Mouse (Mus musculus) liver, embryonic 12.5 days (tissue): ENCODE data around the gene Slc25a22. TPM values are rescaled to one million over a fixed set of nuclear protein-coding genes. Genes with fewer than 3 reads are reported as not detected.
A peak's percentile ranks its signal among the peaks of the same experiment; 100 is the strongest.

ENCODE experiments used
- ATAC-seq: fragments of 200-750 bp; cut with Nextera tagmentation; 2 replicates; pipeline ENCODE4 v1.8.0; 2017; ENCODE audit warnings: moderate number of reproducible peaks, mild to moderate bottlenecking, moderate library complexity
- H3K27ac ChIP-seq: fragments of 300-500 bp; sonication (generic); 2 replicates; pipeline ENCODE4 v1.5.1; 2016; ENCODE audit warnings: mild to moderate bottlenecking
- H3K27me3 ChIP-seq: fragments of 300-500 bp; sonication (generic); replicated peaks from 2 replicates; pipeline ENCODE4 v1.6.1; 2016; ENCODE audit warnings: mild to moderate bottlenecking, moderate library complexity
- H3K36me3 ChIP-seq: fragments of 300-500 bp; sonication (generic); 2 replicates; pipeline ENCODE4 v1.6.1; 2016; ENCODE audit warnings: mild to moderate bottlenecking, moderate library complexity
- H3K4me1 ChIP-seq: fragments of 300-500 bp; sonication (generic); 2 replicates; pipeline ENCODE4 v1.6.1; 2016
- H3K4me2 ChIP-seq: fragments of 300-500 bp; sonication (generic); 2 replicates; pipeline ENCODE4 v1.6.1; 2016; ENCODE audit warnings: mild to moderate bottlenecking, moderate library complexity
- H3K4me3 ChIP-seq: fragments of 300-500 bp; sonication (generic); 2 replicates; pipeline ENCODE4 v1.5.1; 2016; ENCODE audit warnings: mild to moderate bottlenecking, moderate library complexity
- H3K9ac ChIP-seq: fragments of 300-500 bp; sonication (generic); 2 replicates; pipeline ENCODE4 v1.6.1; 2016; ENCODE audit warnings: mild to moderate bottlenecking, moderate library complexity
- H3K9me3 ChIP-seq: fragments of 300-500 bp; sonication (generic); replicated peaks from 2 replicates; pipeline ENCODE4 v1.6.1; 2016; ENCODE audit warnings: mild to moderate bottlenecking, moderate library complexity
- WGBS: fragments of 180-500 bp; shearing (Covaris S2); methylation state at CpG from one replicate; pipeline ENCODE4 v1.1.7; 2016; ENCODE audit not compliant: insufficient replicate concordance; 5-methylcytosine and 5-hydroxymethylcytosine counted together
- polyA plus RNA-seq: library from polyadenylated mRNA; unstranded; fragments of >200 nt; fragmentation: Nextera tagmentation; extraction: Ambion mirVana; gene quantifications from 2 replicates; pipeline ENCODE4 v1.2.1, GENCODE M21; 2016

Gene Slc25a22
- polyA plus RNA-seq, 1 experiment from 2014 or later, result 27.1 TPM

DNA sequence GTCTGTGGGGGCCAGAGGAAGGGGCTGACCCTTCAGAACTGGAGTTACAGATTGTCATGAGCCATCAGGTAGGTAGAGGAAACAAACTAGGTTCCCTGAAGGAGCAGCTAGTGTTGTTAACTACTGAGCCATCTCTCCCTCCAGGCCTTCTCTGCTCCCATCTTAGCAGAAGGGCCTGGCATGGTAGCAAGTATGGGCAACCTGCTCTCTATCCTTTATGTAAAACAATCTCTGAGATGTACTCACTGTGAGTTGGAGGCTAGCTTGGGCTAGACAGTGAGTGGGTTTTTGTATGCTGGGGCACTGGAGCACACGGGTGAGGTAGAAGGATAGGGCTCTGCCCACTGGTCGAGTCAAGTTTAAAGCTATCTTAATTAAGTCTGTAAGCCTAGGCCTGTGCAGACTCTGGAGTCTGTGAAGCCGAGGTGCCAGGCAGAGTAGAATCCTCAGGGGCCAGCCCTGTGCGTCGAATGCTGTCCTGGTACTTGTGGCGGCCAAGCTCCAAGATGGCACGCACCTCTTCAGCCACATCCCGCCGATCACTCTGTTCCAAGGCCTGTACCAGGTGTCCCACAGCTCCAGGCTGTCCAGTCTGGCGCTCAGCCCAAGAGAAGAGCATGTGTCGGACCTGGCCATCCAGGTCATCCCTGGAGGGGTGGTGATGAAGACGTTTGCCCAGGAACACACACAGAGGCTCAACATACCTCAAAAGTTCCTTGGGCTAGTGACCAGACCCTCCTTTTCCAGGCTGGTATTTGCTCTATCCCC lies 693 bp upstream of the Slc25a22 start:
- H3K36me3 ChIP-seq, result peaks cover 60% of the 10 kb centered on the region
- H3K4me2 ChIP-seq, result no peak overlapping the region
- 89% methylated on average over 12 of the region's 12 CpGs for WGBS
- H3K4me1 ChIP-seq, result peaks cover 81% of the 10 kb centered on the region
- peak overlapping the region; percentile 15 for H3K27ac ChIP-seq
- 0 out of 2 replicates have a peak overlapping the region, but pooled peaks have one; percentile 65 for H3K4me3 ChIP-seq
- no peaks in the 10 kb centered on the region for H3K27me3 ChIP-seq
- ATAC-seq, result no peak
- no peak overlapping the region for H3K9ac ChIP-seq
- no peaks in the 10 kb centered on the region for H3K9me3 ChIP-seq

DNA sequence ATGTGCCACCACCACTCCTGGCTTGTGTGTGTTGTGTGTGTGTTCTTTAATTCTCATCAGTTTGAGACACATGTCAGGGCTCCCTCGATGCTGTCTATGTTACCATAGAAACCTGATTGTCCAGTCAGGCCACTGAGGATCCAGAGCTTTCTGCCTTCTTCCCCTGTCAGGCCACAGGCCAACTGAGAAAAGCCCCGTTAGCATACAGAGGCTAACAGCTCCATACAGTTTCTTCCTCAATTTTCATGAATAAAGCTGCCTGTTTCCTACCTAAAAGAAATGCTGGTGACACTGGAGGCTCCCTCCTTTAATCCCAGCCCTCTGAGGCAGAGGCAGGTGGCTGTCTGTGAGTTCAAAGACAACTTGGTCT lies 1.2 kb downstream of the Slc25a22 start:
- peaks cover 64% of the 10 kb centered on the region for H3K36me3 ChIP-seq
- H3K27ac ChIP-seq, result peak overlapping the region; percentile 71
- H3K4me1 ChIP-seq, result peaks cover 70% of the 10 kb centered on the region
- no peak for ATAC-seq
- H3K9me3 ChIP-seq, result no peaks in the 10 kb centered on the region
- peak overlapping the region; percentile 74 for H3K9ac ChIP-seq
- H3K27me3 ChIP-seq, result no peaks in the 10 kb centered on the region
- 29% methylated on average over 2 of the region's 2 CpGs for WGBS
- peak overlapping the region; percentile 96 for H3K4me2 ChIP-seq
- H3K4me3 ChIP-seq, result peak overlapping the region; percentile 65

DNA sequence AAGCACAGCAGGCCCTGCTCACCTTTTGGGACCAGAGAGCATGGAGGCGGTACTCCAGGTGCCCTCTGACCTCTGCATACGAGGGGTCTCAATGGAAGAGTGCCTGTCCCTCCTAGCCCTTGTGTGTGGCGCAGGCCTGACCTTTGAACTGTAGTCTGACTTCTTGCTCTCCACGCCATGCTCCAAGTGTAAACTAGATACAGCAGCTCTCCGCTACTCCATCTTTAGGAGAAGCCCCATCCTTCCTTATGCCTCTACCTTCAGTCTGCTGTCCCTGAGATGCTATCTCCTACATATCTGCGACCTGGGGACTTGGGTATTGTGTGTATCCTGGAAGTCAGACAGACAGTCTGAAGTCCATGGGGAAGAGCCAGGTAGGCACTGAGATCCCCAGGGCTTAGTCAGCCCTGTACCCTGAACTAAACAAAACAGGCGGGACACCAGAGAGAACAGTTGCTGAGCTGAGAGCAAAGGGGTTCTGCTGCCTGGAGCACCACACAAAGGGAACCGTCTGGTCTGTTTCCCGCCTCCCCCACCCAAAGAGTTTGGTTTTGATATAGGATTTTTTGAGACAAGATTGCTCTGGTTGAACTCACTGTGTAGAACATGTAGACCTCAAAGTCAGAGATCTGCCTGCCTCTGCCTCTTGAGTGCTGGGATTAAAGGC lies 1.7 kb downstream of the Slc25a22 start:
- H3K9me3 ChIP-seq, result no peaks in the 10 kb centered on the region
- peaks cover 64% of the 10 kb centered on the region for H3K36me3 ChIP-seq
- H3K27me3 ChIP-seq, result no peaks in the 10 kb centered on the region
- WGBS, result 72% methylated on average over 9 of the region's 9 CpGs
- ATAC-seq, result no peak
- peaks cover 65% of the 10 kb centered on the region for H3K4me1 ChIP-seq
- peak overlapping the region; percentile 65 for H3K4me3 ChIP-seq
- peak overlapping the region; percentile 71 for H3K27ac ChIP-seq
- peak overlapping the region; percentile 96 for H3K4me2 ChIP-seq
- no peak overlapping the region; the same call in 1 of the 2 replicates for H3K9ac ChIP-seq

DNA sequence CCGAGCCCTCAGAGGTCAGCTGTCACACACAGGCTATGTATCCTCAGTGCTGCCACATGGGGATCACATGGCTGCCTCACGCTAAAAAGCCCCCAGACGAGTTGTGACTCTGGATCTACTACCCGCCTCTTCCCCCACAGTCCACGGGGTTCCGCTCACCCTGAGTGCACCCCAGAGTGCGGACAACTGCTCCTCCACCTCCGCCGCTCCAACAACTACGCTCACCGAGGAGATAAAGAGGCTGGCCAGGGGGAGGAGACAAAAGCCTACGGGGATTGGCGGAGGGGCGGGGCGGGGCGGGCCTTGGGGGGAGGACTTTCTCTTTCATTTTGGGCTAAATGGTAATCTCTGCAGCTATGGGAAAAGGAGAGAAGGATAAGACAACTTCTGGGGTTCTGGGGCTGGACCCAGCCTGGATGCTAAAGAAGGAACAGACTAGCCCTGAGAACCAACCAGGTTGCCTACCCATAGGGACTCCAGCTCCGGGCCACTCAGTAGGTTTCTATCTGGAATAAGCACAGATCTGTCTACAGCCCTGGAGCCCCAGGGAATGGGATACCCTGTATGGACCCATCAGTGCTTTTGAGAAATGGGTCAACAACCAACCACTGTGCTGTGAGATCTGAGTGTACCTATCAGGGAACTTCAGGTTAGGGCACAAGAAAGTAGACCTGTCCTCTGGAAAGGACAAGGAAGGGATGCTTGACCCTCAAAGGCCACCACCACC lies 2.4 kb downstream of the Slc25a22 start:
- Histone ChIP-seq H3K27ac (peak overlapping the region; percentile 71), H3K27me3 (no peaks in the 10 kb centered on the region), H3K36me3 (peaks cover 64% of the 10 kb centered on the region), H3K9me3 (no peaks in the 10 kb centered on the region), H3K9ac (peak overlapping the region; percentile 64), H3K4me3 (peak overlapping the region; percentile 56), H3K4me2 (peak overlapping the region; percentile 96), H3K4me1 (peaks cover 58% of the 10 kb centered on the region)
- WGBS, result 5% methylated on average over 17 of the region's 17 CpGs
- peak; percentile 74 for ATAC-seq

DNA sequence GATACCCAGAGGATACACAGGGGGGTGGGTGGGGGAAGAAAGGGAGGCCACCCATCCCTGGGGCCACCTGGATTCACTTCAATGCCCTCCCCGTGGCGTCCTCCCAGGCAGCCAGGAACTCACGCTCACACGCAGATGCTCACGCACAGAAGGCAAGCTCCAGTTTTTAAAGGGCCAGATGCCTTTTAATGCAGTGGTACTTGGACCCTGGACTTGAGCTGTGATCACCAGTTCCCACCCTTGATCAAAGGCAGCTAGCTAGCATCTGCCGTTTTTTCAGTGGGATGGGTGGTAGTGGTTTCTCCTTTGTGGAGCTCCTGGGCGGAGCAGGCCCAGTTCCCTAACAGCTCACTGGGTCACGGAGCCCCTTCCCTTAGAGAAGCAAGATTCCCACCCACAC lies 3.2 kb downstream of the Slc25a22 start:
- WGBS, result 46% methylated on average over 8 of the region's 8 CpGs

DNA sequence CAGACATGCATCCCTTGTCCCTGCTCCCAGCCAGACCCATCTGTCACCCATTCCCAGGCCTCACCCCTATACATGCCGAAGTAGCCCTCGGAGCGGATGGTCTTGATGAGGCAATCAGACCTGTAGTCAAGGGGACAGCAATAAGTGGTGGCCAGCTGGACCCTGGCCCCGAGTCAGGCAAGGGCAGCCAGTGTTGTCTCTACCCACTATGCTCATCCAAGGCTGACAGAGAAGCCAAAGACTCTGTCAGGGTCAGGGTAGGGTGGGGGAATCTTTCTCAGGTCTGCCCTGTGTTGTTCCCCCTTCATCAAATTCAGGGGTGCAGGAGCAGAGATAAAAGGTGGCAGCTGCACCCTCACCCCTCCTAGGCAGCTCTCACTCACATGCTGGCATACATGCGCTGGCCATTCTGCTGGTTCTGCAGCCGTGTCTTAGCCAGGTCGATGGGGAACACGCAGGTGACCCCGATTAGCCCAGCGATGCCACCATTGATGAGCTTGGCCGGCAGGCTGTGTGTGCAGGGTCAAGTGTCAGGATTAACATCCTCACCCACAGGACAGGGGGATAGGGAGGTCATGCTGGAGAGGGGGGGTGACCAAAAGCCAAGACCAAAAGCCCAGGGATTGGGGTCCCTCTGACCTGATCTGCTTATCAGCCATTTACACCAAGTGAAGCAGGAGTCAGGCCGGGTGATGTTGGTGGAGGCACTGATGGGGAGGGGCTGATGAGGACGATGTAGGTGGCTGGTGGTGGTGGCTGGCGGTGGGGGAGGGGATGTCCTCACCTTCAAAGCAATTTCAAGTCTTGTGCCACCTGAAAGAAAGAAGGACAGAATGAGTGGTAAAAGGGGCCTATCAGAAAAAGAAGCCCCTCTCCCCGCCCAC lies 3.9 kb downstream of the Slc25a22 start:
- Histone ChIP-seq H3K9ac (peak overlapping the region; percentile 29), H3K4me2 (peak overlapping the region; percentile 96), H3K27ac (no peak overlapping the region), H3K4me3 (peak overlapping the region; percentile 56), H3K27me3 (no peaks in the 10 kb centered on the region), H3K36me3 (peaks cover 51% of the 10 kb centered on the region), H3K9me3 (no peaks in the 10 kb centered on the region), H3K4me1 (peaks cover 71% of the 10 kb centered on the region)
- no peak for ATAC-seq
- 74% methylated on average over 15 of the region's 15 CpGs for WGBS

More for the DNA sequence above, 3.2 kb downstream of the Slc25a22 start:
- Histone ChIP-seq H3K27me3 (no peaks in the 10 kb centered on the region), H3K36me3 (peaks cover 58% of the 10 kb centered on the region), H3K9me3 (no peaks in the 10 kb centered on the region), H3K4me2 (peak overlapping the region; percentile 96), H3K4me3 (peak overlapping the region; percentile 56), H3K27ac (0 out of 2 replicates have a peak overlapping the region, but pooled peaks have one; percentile 68), H3K9ac (peak overlapping the region; percentile 64), H3K4me1 (peaks cover 64% of the 10 kb centered on the region)
- no peak for ATAC-seq

DNA sequence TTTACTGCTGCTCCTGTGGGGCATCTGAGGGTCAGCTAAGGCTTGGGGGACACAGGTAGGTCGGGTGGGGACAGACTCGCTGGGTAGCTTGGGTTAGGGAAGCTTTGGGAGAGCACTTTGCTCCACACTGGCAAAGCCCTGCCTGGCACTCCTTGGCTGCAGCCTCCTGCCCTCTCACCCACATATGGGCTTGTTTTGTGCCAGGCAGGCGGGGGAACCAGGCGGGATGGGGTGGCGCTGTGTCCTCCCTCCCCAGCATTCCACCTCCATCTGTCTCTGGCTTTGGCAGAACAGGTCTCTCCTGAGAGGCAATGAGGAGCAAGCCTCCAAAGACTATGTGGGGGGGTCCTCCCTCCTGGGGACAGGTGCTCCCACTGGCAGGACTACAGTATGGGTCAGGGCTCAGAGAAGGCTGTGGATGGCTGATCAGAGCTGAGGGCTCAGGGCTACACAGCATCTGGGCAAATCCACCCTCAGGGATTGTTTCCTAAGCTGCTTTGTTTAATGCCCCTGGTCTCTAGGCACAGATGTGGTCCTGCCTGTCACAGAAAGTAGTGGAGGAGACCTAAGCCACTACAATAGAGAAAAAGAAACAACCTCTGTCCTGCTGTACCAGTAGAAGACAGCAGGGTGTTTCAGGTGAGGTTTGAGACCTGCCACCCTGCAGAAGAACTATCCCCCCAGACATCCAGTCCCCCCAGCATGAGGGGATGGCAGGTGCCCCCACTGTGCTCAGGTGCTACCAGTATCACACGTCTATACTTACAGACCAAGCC lies 4.8 kb downstream of the Slc25a22 start:
- Histone ChIP-seq H3K4me1 (peaks cover 68% of the 10 kb centered on the region), H3K4me3 (no peak overlapping the region), H3K9ac (no peak overlapping the region), H3K36me3 (peaks cover 43% of the 10 kb centered on the region), H3K9me3 (no peaks in the 10 kb centered on the region), H3K27ac (no peak overlapping the region), H3K4me2 (no peak overlapping the region), H3K27me3 (0 out of 2 replicates have a peak, but pooled peaks cover 5% of the 10 kb centered on the region)
- ATAC-seq, result no peak
- whole genome bisulfite sequencing, result 83% methylated on average over 6 of the region's 6 CpGs

DNA sequence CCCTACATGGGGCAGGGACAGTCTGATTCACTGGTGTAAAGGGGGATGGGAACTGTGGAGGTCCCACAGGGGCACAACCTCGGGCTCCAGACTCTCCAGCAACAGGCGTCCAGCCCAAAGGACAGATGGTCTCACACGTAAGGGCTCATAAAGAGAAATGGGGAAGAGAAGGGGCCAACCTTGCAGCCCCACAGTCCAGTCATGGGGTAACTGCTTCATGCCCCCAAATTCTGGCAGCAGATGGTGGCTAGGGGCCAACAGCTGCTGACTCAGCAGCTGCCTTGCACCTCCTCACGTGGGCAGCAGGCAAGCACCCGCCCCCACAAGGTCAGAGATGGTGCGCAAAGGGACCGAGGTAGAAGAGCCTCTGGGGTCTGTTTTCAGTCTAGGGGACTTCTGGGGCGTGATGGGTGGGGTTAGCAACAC lies 5.5 kb downstream of the Slc25a22 start:
- Histone ChIP-seq H3K4me2 (no peak overlapping the region), H3K4me1 (peaks cover 63% of the 10 kb centered on the region), H3K36me3 (peaks cover 41% of the 10 kb centered on the region), H3K27me3 (peaks cover 12% of the 10 kb centered on the region; the same call in 1 of the 2 replicates), H3K27ac (no peak overlapping the region), H3K9me3 (no peaks in the 10 kb centered on the region), H3K9ac (no peak overlapping the region), H3K4me3 (no peak overlapping the region)
- WGBS, result 81% methylated on average over 8 of the region's 8 CpGs
- ATAC-seq, result no peak

DNA sequence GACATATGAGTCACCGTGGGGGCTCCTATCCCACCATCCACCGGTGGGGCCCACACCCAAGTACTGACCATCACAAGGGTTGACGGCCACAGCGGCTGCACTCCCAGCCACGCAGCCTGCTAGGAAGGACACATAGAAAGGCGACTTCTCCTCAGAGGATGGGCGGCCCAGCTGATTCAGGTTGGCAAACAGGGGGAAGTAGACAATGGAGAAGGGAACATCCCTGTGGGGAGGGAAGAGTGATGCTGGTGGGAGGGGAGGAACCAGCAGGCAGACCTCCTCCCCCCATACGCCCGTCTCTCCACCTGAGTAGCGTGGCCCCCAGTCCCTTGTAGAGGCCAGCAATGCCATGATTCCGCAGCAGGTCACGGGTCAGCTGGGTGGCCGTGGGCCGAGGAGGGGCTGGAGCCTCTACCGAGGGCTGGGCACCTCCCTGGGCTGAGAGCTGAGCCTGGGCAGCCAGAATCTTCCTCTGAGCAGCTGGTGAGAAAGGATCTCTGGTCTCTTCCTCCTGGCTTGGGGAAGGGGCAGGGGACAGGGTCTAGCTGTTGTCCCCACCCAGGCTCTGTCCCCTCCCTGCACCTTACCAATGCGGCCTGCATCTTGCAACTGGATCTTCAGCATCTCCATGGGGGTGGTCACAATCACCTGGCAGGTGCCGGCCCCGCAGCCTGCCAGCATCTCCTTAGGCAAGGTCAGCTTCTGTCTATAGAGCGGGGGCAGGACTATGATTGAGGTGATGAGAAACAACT lies 6.1 kb downstream of the Slc25a22 start:
- H3K4me2 ChIP-seq, result no peak overlapping the region
- H3K27me3 ChIP-seq, result peaks cover 17% of the 10 kb centered on the region; the same call in 1 of the 2 replicates
- no peak for ATAC-seq
- H3K36me3 ChIP-seq, result peaks cover 41% of the 10 kb centered on the region
- no peak overlapping the region for H3K27ac ChIP-seq
- H3K9ac ChIP-seq, result no peak overlapping the region
- H3K4me3 ChIP-seq, result no peak overlapping the region
- 89% methylated on average over 19 of the region's 19 CpGs for WGBS
- peaks cover 63% of the 10 kb centered on the region for H3K4me1 ChIP-seq
- H3K9me3 ChIP-seq, result no peaks in the 10 kb centered on the region

DNA sequence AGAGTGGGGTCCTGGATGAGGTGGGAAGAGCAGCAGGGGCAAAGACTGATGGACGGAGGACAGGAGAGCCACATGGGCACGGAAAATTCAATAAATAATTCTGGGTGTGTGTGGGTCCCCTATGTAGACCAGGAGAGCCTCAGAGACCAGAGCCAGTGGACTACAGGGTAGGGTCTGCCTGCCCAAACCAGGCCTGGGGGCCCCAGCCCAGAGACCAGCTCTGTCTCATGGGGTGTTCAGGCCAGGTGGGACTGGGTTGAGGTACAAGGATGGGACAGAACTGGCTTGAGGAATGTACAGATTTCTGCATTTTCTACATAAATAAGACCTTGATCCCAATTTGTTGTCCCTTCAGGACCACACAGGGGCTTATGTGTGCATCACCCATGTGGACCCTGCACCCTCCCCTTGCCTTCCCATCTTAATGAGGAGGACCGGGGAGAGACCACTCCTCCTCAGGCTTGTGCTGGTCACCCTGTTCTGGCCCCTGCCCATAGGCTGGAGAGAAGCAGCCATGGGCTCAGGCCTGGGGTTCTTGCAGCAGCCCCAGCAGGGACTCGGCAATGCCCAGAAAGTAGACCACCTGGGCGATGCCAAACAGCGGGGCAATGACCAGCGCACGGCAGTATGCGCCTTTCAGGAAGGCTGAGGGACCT lies 7.0 kb downstream of the Slc25a22 start:
- Histone ChIP-seq H3K36me3 (peaks cover 41% of the 10 kb centered on the region), H3K4me1 (peaks cover 57% of the 10 kb centered on the region), H3K4me3 (no peak overlapping the region), H3K4me2 (no peak overlapping the region), H3K27ac (no peak overlapping the region), H3K9ac (no peak overlapping the region), H3K27me3 (peaks cover 25% of the 10 kb centered on the region), H3K9me3 (no peaks in the 10 kb centered on the region)
- no peak for ATAC-seq
- 83% methylated on average over 9 of the region's 9 CpGs for WGBS
